Mouse (Mus musculus) midbrain, embryonic 11.5 days (tissue): ENCODE measurements at regions not wholly inside any gene's neighbourhood (a gene's known extent, or its start where the extent isn't known, plus 50 kb on each side); places are given as distances from the start of the nearest gene placed in this dataset.
"Not testable (repeated sequence)": the region's sequence is repeated elsewhere in the genome, so short reads cannot be mapped to it uniquely, and the experiment has no call there.

ENCODE experiments used
- ATAC-seq: fragments of 200-750 bp; cut with Nextera tagmentation; 2 replicates; pipeline ENCODE4 v1.8.0; 2017; ENCODE audit warnings: moderate TSS enrichment, moderate library complexity; ENCODE audit not compliant: low FRiP score
- DNase-seq: peaks from one replicate; pipeline ENCODE4 v3.0.0; 2015; ENCODE audit warnings: low spot score; ENCODE audit errors: missing footprints
- H3K27ac ChIP-seq: fragments of 300-500 bp; sonication (generic); 2 replicates; pipeline ENCODE4 v1.5.1; 2014; ENCODE audit warnings: low read depth, low read length
- H3K27me3 ChIP-seq: fragments of 300-500 bp; sonication (generic); 2 replicates; pipeline ENCODE4 v1.6.1; 2014; ENCODE audit warnings: mild to moderate bottlenecking, low read length, moderate library complexity, mixed read lengths; ENCODE audit not compliant: control insufficient read depth, insufficient read depth
- H3K36me3 ChIP-seq: fragments of 300-500 bp; sonication (generic); 2 replicates; pipeline ENCODE4 v1.6.1; 2014; ENCODE audit warnings: mild to moderate bottlenecking, low read length, moderate library complexity, mixed read lengths; ENCODE audit not compliant: control insufficient read depth, insufficient read depth
- H3K4me1 ChIP-seq: fragments of 300-500 bp; sonication (generic); 2 replicates; pipeline ENCODE4 v1.6.1; 2014; ENCODE audit warnings: low read length; ENCODE audit not compliant: control insufficient read depth, insufficient read depth
- H3K4me2 ChIP-seq: fragments of 300-500 bp; sonication (generic); 2 replicates; pipeline ENCODE4 v1.6.1; 2014; ENCODE audit warnings: mild to moderate bottlenecking, moderate library complexity
- H3K4me3 ChIP-seq: fragments of 300-500 bp; sonication (generic); 2 replicates; pipeline ENCODE4 v1.5.1; 2014; ENCODE audit warnings: low read depth, low read length
- H3K9ac ChIP-seq: fragments of 300-500 bp; sonication (generic); 2 replicates; pipeline ENCODE4 v1.6.1; 2014; ENCODE audit warnings: low read length
- H3K9me3 ChIP-seq: fragments of 300-500 bp; sonication (generic); 2 replicates; pipeline ENCODE4 v1.6.1; 2016; ENCODE audit warnings: low read length; ENCODE audit not compliant: control insufficient read depth
- WGBS: fragments of 180-500 bp; shearing (Covaris S2); extraction: QIAGEN DNeasy Blood & Tissue Kit; methylation state at CpG from one replicate; pipeline ENCODE4 v1.1.7; 2014; 5-methylcytosine and 5-hydroxymethylcytosine counted together

DNA sequence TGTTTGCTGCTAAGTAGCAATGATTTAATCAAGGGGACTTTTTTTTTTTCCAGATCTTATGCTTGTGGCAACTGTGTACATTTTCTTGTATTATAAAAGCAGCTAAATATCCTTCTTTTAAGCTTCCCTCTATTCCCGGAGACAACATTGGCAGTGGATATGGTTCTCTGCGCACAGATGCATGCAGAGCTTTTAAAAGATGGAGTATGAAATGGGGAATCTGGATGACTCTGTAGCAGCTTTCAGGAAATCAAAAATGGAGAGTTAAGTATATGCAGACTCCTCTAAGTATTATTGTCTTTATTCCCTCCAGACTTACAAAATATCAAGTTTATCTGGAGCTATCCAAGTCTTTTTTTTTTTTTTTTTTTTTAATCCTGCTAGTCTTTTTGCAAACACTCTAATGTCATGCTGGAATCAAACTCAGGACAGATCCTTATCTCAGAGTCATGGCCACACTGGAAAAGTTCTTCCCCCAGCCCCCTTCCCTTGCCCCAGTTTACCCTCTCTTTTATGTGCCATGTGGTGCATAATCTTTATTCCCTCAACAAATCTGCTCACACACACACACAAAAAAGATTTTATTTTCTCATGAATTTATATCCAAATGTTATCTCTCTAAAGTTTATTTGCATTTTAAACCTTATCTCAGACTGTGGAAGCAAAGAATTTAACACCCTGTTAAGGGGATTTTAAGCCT is 1080.3 kb upstream of the Cdh6 start:
- Histone ChIP-seq H3K9ac (no peak overlapping the region), H3K4me2 (no peak overlapping the region), H3K9me3 (no peaks in the 10 kb centered on the region), H3K27me3 (no peaks in the 10 kb centered on the region), H3K4me3 (no peak overlapping the region), H3K36me3 (no peaks in the 10 kb centered on the region), H3K4me1 (no peaks in the 10 kb centered on the region), H3K27ac (no peak overlapping the region)
- DNase-seq = no peak
- no peak for ATAC-seq
- WGBS = 85% methylated on average over 2 of the region's 2 CpGs

- Histone ChIP-seq H3K9me3 (no peaks in the 10 kb centered on the region), H3K4me1 (no peaks in the 10 kb centered on the region), H3K36me3 (no peaks in the 10 kb centered on the region), H3K4me2 (no peak overlapping the region), H3K4me3 (no peak overlapping the region), H3K27ac (no peak overlapping the region), H3K27me3 (no peaks in the 10 kb centered on the region), H3K9ac (no peak overlapping the region)
- 77% methylated on average over 2 of the region's 2 CpGs for WGBS
- DNase-seq (no peak), ATAC-seq (no peak)
Observed at GRCm38 (mm10) chr15:14251773-14252172, 1078.3 kb upstream of the Cdh6 start.

GRCm38 (mm10) chr15:14215236-14215635 is 1041.8 kb upstream of the Cdh6 start:
- no peak overlapping the region for H3K4me3 ChIP-seq
- H3K36me3 ChIP-seq = no peaks in the 10 kb centered on the region
- WGBS = 94% methylated on average over 8 of the region's 8 CpGs
- H3K27me3 ChIP-seq = no peaks in the 10 kb centered on the region
- H3K4me1 ChIP-seq = no peaks in the 10 kb centered on the region
- no peak overlapping the region for H3K27ac ChIP-seq
- no peak overlapping the region for H3K9ac ChIP-seq
- no peaks in the 10 kb centered on the region for H3K9me3 ChIP-seq
- no peak for ATAC-seq
- no peak for DNase-seq
- H3K4me2 ChIP-seq = no peak overlapping the region

DNA sequence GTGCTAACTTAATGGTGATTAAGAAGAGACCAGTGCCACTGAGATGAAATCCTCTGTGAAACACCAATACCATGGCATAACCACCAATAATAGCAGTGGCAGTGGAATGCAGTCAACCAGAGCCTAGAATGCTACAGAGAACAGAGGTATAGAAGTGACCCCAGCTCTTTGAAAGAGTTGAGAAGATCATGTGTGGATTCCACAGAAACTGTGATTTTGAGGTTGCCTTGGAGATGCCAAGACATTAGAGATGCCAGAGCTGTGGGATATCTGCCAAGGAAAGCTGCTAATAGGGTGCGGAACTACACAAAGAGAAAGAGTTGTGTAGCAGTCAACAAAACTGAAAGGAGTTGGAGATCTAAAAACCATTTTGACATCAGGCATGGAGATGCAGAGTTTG is 1041.3 kb upstream of the Cdh6 start:
- Histone ChIP-seq H3K9ac (no peak overlapping the region), H3K4me3 (no peak overlapping the region), H3K4me1 (no peaks in the 10 kb centered on the region), H3K4me2 (no peak overlapping the region), H3K9me3 (no peaks in the 10 kb centered on the region), H3K36me3 (no peaks in the 10 kb centered on the region), H3K27ac (no peak overlapping the region), H3K27me3 (no peaks in the 10 kb centered on the region)
- no peak for DNase-seq
- ATAC-seq = no peak
- WGBS = 95% methylated on average over 1 of the region's 1 CpGs

DNA sequence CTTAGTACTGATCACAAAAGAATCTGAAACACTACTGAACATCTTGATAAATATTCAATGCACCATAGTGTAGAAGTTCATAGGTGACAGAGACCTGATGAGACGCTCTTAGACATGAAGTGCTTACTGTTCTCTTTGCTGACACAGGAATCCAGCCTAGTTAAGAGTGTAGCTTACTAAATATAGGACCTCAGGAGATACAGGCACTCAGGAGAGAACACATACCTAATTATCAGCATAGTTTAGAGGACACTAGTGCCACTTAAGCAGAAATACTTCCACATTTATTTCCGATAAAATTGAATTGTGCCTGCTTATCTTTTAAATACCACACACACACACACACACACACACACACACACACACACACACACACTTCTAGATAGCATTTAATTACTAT is 1004.0 kb upstream of the Cdh6 start:
- WGBS = 96% methylated on average over 2 of the region's 2 CpGs
- Histone ChIP-seq H3K4me1 (no peaks in the 10 kb centered on the region), H3K27ac (no peak overlapping the region), H3K27me3 (no peaks in the 10 kb centered on the region), H3K9me3 (no peaks in the 10 kb centered on the region), H3K36me3 (no peaks in the 10 kb centered on the region), H3K4me3 (no peak overlapping the region), H3K9ac (no peak overlapping the region), H3K4me2 (no peak overlapping the region)
- ATAC-seq = no peak
- no peak for DNase-seq

GRCm38 (mm10) chr15:14137402-14137801 is 963.9 kb upstream of the Cdh6 start:
- ATAC-seq (no peak), DNase-seq (no peak)
- Histone ChIP-seq H3K4me3 (no peak overlapping the region), H3K36me3 (no peaks in the 10 kb centered on the region), H3K9me3 (no peaks in the 10 kb centered on the region), H3K27me3 (no peaks in the 10 kb centered on the region), H3K4me2 (no peak overlapping the region), H3K9ac (no peak overlapping the region), H3K4me1 (no peaks in the 10 kb centered on the region), H3K27ac (no peak overlapping the region)

DNA sequence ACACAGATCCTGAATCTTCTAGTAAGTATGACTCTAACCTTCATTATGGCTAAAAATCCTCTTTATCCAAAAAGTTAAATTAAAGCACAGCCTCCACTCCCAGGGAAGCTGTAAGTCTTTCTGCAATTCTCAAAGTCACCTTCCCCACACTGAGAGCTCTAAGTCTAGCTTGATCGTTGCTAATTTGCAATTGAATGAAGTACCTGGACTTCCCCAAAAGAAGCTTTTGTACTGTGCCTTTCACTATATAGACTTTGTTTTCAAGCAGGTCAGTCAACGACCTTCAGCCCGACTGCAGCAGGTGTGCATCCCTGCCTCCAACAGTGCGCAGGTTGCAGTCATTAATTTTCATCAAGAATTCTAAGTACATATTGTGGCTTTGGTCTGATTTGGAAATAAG is 950.4 kb upstream of the Cdh6 start:
- H3K27ac ChIP-seq = no peak overlapping the region
- DNase-seq = no peak
- ATAC-seq = no peak
- no peaks in the 10 kb centered on the region for H3K4me1 ChIP-seq
- H3K9ac ChIP-seq = no peak overlapping the region
- H3K27me3 ChIP-seq = no peaks in the 10 kb centered on the region
- WGBS = 91% methylated on average over 4 of the region's 4 CpGs
- H3K4me2 ChIP-seq = no peak overlapping the region
- H3K9me3 ChIP-seq = no peaks in the 10 kb centered on the region; the same call in 1 of the 2 replicates
- H3K36me3 ChIP-seq = no peaks in the 10 kb centered on the region
- H3K4me3 ChIP-seq = no peak overlapping the region

- H3K27me3 ChIP-seq, H3K27ac ChIP-seq, H3K4me1 ChIP-seq, H3K9me3 ChIP-seq, H3K4me3 ChIP-seq, H3K4me2 ChIP-seq, H3K36me3 ChIP-seq, H3K9ac ChIP-seq, ATAC-seq, DNase-seq: not testable (repeated sequence)
- 91% methylated on average over 3 of the region's 3 CpGs for WGBS
Observed at GRCm38 (mm10) chr15:14118321-14118720, 944.8 kb upstream of the Cdh6 start.

- no peaks in the 10 kb centered on the region for H3K9me3 ChIP-seq
Observed at GRCm38 (mm10) chr15:14101757-14102156, 928.3 kb upstream of the Cdh6 start.

More at GRCm38 (mm10) chr15:14101757-14102156, 928.3 kb upstream of the Cdh6 start:
- no peak overlapping the region for H3K4me3 ChIP-seq
- no peak overlapping the region for H3K27ac ChIP-seq
- no peaks in the 10 kb centered on the region for H3K4me1 ChIP-seq
- WGBS = 26% methylated on average over 1 of the region's 1 CpGs
- DNase-seq (no peak), ATAC-seq (no peak)
- no peaks in the 10 kb centered on the region for H3K27me3 ChIP-seq
- no peak overlapping the region for H3K9ac ChIP-seq
- H3K36me3 ChIP-seq = no peaks in the 10 kb centered on the region
- H3K4me2 ChIP-seq = no peak overlapping the region
